Mouse (Mus musculus) thymus, postnatal 4 days (tissue): ENCODE data around the gene Zgpat.
A peak's percentile ranks its signal among the peaks of the same experiment; 100 is the strongest.

Experiments
- DNase-seq: peaks from one replicate; pipeline ENCODE4 v3.0.0; 2021

Gene Zgpat

DNA sequence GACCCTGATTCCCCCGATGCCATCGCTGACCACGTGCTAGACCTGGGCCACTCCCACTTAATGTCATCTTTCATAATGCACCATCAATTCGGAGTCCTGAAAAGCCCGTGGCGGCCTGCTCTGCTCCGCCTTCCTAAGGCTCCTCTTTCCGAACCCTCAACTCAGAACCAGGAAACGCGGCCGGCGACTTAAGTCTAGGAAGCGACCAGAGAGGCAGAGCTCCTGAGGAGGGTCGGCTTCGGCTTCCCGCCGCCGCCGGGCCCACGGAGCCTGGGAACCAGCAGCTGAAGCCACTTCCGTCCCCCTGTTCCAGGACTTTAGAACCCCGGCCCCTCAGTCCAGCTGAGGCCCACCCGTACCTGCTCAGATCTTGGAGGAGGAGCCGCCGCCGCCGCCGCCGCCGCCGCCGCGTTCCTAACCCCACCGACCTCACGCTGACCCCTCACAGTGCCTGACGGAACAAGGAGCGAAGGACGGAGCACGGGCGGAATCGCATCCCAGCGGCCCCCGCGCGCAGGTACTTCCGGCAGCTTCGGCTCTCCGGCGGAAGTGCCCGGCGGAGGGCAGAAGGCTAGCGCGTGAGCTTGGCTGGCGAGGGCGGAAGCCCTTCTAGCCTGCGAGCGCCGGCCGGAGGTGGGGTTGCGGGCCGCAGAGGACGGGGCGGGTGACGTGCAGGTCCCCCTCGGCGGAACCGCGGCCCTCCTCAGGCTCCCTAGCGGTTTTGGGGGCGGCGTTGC lies at the start of gene Zgpat, which contains the start of gene Arfrp1:
Gene Zgpat (plus strand): TSS at position 69 of the 737 bp plus-strand sequence.
Gene Arfrp1 (minus strand): TSS at position 545 of the 737 bp plus-strand sequence.
- DNase-seq: peak; percentile 86

DNA sequence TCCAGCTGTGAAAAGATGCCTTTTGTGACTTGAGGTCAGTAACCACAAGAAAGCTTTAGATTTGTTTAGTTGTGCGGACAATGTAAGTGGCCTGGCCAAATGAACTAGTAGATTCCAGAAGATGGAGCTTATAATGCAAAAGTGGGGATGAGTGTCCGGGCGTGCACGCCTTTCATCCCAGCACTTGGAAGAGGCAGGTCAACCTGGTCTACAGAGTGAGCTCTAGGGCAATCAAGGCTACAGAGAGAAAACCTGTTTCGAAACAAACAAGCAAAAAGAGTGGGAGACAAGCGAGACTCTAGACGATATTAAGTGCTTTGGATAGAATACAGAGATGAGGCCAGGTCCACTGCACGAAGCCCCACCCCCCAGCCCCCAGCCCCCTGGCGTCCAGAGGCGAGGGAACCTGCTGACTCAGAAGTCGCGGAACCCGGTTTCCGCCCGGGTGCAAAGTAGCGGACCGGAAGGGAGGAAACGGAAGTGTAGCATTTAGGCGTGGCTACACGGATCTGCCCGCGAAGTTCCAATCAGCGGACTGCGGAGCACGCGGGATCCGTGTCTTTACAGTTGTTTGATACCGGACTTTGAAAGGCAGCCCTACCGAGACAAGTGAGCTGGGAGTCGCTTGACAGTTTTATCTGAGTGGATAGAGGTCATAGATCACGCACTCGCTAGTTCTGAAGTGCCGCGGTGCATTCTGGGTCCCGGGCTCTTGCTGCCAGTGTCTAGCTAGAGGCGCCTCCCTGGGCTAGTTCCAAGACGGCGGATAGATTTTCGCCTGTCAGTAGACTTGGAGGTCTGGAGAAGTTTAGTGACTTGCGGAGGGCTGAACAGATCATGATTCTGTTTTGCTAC lies 45.3 kb upstream of the Zgpat start, which contains the start of gene Rtel1:
Gene Rtel1 (plus strand): TSS at position 492 of the 855 bp plus-strand sequence.
- DNase-seq: peak; percentile 87

DNA sequence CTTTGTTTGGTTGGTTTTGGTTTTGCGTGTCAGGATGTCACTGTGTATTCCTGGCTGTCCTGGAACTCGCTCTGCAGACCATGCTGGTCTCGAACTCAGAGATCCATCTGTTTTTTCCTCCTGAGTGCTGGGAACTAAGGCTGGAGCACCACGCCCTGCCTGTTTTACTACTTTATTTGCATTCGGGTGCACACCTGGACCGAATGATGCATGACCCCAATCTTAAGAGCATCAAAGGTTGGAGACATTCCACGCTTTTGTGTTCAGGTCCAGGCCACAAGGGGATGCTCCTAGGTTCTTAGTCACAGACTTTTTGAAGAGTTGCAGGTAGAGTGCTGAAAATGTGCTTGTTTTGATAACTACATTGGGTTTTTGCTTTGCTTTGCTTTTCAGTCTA lies 44.6 kb upstream of the Zgpat start:
- no peak for DNase-seq

DNA sequence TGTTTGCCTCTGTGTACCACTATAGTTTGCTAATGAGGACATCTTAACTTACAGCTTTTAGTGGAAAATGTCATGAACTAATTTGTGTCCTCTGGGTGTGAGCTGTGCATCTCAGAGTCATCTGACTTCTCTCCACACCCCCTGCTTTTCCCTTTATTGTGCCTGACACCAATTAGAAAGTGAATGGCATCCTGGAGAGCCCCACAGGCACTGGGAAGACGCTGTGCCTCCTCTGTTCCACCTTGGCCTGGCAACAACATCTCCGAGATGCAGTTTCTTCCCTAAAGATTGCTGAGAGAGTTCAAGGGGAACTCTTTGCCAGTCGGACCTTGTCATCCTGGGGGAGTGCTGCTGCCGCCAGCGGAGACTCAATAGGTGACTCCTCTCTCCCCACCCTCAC lies 42.6 kb upstream of the Zgpat start:
- DNase-seq: no peak

DNA sequence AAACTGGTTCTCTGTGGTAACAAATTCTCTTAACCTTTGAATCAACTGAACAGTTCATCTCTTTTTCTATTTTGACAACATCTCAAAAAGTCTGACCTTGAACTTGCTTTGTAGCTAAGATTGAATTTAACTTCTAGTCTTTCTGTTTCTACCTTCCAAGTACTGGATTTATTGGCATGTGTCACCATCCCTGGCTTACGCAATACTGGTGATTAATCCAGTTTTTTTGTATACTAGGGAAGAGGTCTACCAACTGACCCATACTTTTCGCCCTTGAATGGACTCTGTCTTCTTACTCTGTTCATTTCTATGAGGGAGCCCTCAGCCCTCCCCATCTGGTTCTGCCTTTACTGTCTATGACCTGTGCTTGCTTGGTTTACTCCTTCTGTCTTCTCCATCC lies 38.6 kb upstream of the Zgpat start:
- no peak for DNase-seq

DNA sequence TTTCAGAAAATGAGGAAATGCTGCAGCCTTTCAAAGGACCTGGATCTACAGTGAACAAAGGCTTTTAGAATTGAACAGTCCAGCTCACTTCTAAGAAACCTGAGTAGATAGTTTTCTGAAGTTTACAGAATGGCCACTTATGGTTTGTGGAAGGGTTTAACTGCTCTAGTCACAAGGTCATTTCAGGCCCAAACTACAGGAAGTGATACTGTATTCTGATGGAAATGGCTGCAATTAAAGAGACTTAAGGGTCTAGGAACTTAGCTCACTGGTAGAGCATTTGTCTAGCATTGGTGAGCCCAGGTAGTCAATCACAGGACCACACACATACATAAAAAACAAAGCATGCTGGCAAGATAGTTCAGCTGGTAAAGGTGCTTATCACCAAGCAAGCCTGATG lies 32.2 kb upstream of the Zgpat start:
- DNase-seq: no peak

DNA sequence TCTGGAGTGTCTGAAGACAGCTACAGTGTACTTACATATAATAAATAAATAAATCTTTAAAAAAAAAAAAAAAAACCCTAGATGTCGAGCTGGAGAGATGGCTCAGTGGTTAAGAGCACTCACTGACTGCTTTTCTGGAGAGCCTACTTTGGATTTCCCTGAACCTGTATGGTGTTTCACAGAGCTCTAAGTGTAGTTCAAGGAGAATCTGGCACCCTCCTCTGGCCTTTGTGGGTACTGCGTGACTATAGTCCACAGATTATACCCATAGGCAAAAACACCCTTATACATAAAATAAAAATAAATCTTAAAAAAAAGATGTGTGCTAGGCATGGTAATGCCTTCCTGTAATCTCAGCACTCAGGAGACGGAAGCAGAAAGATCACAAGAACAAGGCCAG lies 30.7 kb upstream of the Zgpat start:
- peak; percentile 83 for DNase-seq

DNA sequence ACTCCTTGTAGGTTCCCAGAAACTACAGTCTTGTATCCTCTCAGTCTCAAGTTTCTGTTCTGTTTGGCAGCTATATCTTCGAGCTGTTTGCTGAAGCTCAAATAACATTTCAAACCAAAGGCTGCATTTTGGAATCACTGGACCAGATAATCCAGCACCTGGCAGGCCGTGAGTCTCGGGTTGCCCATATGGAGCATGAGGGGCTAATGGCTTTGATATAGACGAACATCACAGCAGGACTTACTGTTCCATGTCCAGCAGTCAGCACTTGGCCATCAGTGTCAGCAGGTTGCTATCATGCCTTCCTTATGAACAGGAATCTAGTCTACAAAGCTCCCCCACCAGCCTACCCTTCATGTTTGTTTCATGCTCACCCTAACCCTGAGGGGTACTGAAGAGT lies 24.3 kb upstream of the Zgpat start:
- DNase-seq: no peak

DNA sequence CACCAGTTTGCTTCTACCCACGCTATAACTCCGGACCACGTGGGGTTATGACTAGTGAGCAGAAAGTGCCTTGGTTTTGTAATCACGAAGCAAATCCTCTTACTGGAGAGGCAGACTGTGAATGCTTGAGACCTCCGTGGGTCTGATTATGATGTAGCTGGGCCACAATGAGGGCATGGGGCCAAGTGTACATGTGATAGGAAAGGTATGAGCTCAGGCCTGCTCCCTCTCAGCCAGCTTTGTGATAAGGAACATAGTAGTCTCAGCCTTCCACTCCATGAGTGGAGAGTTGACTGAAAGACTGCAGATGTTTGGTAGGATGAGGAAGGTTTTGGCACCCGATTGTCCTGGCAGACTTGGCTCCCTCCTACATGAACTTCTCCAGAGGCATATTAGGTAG lies 22.0 kb upstream of the Zgpat start:
- DNase-seq: no peak

DNA sequence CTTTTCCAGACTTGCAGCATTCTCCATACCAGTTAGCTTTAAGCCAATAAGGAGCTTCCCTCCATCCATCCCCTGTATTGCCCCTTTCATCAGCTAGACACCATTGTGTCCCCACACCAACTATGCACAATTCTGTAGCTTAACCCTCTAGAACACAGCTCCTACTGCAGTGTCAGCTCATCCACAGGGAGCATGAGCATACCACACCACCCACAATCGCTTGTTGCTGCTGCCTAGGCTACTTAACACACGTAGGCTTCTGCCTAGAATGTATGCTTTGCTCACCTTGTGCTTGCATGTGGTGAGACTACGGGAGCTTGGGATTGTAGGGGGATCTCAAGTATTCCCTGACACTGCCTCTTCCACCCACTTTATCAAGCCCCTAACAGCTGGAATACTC lies 7.9 kb upstream of the Zgpat start:
- DNase-seq: no peak

DNA sequence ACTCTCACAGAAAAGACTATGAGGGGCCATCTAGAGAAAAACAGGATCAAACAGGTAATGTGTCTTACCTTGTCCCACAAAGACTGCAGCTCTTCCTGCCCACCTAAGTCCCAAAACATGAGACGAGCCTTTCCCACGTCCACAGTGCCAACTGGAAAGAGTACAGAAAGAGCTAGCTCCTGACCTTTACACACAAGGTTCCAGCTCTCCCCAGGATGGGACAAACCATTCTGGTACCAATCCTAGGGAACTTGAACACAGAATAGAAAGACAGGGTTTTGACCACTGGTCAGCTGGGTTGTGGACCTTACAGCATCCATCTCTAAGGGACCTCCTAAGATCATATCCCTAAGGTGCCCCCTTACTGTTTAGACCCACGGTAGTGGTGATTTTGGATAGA lies 782 bp upstream of the Zgpat start:
- DNase-seq: no peak

DNA sequence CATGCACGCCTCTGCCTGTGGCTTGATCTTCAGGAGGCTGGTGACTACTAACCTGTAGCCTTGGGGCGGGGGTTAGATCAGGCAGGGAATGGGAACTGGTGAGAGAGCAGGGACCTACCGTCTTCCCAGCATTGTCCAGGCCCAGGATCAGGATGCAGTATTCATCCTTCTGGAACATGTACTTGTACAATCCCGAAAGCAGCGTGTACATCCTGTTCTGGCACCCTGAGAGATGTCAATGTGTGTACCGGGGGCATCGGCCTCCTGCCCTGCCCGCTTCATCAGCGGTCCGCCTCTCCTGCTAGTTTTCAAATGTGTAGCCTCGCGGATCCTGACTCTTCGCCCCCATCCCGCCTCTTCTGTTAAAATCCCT lies 255 bp upstream of the Zgpat start:
- no peak for DNase-seq

DNA sequence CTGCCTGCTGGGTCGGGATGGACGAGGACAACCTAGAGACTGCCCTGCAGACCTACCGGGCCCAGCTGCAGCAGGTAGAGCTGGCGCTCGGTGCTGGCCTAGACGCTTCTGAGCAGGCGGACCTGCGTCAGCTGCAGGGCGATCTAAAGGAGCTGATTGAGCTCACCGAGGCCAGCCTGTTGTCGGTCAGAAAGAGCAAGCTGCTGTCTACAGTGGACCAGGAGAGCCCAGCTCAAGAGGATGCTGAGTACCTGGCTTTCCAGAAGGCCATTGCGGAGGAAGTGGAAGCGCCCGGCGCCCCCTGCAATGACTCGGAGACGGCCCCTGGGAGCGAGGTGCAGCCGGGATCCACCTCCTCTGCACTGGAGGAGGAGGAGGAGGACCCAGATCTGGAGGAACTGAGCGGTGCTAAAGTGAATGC lies 937 bp downstream of the Zgpat start:
- peak; percentile 57 for DNase-seq

DNA sequence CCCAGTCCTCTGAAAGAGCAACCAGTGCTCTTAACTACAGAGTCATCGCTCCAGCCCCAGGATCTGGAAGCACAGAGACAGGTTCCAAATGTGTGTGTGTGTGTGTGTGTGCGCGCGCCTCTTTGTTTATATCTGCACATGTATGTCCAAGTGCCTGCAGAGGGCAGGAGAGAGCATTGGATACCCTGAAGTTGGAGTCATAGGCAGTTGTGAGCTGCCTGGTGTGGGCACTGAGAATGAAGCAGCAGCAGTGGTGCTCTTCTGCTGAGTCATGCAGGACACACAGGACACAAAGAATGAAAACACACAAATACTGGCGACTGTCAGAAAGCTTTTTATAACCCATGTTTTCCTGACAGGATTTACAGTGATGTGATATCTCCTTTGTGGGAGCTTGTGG lies 5.3 kb downstream of the Zgpat start:
- no peak for DNase-seq

DNA sequence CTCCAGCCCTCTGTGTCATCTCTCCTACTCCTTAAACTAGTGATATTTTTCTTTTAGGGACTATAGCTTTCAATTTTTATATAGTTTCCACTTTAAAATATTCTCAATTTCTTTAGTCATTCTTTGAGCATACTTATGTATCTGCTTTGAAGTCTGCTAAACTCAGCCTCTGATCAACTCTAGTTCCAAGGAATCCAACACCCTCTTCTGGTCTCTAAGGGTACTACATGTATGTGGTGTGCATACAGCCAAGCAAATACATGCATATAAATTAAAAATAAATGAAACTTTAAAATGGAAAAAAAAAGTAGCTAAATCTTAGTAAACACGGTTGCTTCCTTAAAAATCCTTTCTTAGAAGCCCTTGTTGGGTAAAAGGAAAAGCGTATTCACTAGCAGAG lies 11.1 kb downstream of the Zgpat start:
- DNase-seq: no peak

DNA sequence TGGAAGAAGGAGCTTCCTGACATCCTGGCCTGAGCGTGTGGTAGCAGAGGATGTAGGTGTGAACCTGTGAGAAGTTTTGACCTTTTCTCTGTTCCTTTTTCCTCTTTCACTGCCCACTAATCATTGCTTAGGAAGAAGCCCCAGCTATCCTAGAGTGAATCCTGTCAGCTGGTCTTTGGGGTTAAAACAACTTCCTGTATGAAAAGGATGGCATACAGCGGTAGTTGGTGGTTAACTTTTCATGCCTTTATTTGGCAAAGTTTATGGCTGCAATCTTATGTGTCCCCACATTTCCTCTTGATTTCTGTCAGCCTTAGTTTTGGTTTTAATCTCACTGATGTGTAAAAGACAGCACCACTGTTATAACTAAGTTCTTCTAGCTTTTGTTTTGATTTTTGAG lies 12.5 kb downstream of the Zgpat start:
- no peak for DNase-seq

DNA sequence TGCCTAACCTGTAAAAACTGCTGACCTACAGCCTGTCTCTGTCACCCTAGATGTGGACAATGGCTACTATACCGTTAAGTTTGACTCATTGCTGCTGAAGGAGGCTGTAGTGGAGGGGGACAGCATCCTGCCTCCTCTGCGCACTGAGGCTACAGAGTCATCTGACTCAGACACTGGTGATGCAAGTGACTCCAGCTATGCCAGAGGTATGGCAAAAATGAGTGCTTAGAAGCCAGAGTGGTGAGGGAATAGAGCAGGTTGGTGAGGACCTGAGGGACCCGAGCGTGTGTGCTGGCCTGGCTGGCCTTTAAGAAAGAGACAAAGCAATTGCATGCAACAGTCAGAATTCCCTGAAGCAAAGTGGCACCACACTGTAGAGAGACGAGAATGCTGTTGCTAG lies 14.0 kb downstream of the Zgpat start:
- DNase-seq: no peak

DNA sequence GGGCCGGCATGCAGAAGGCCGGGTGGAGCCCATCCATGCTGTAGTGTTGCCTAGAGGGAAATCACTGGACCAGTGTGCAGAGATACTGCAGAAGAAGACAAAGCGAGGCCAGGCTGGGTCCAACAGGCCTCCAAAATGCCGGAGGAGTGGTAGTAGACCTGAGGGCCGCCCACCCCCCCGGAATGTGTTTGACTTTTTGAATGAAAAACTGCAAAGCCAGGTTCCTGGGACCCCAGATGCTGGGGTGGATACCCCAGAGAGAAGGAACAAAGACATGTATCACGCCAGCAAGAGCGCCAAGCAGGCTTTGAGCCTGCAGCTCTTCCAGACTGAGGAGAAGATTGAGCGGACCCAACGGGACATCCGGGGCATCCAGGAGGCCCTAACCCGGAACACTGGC lies 15.1 kb downstream of the Zgpat start, which contains the start of gene Lime1:
Gene Lime1 (plus strand): TSS at position 301 of the 400 bp plus-strand sequence.
- DNase-seq: no peak

DNA sequence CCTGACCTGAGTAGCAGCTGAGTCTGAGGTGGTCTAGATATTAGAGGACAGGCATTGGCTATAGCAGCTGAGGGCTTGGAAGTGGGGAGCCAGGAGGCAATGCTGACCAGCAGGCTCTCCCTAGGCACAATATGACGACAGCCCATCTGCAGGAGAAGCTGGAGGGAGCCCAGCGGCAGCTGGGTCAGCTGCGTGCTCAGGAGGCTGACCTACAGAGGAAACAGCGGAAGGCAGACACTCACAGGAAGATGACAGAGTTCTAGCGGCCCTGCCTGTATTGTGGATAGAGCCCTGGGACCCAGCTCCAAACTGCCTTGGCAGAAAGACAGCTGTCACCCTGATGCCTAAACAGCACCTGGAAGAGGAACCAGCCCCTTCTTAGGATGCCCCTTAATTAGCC lies 15.5 kb downstream of the Zgpat start:
- no peak for DNase-seq

DNA sequence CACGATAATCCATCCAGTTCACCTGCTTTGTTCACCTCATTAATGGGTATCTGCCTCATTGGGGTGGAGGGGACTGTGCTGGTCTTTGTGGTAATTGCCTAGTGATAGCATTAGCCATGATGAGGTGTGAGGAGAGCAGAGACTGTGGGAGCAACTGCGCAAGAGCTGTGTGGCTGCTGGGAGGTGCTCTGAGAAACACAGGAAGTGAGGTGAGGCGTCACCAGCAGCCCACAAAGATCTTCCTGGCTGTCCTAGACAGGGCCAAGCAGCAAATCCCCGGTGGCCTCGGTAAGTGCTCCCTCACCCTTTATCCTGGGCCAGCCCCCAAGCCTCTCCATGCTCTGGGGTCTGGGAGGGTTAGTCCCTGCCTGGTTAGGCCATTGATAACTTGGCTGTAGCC lies 16.4 kb downstream of the Zgpat start:
- DNase-seq: peak; percentile 53

DNA sequence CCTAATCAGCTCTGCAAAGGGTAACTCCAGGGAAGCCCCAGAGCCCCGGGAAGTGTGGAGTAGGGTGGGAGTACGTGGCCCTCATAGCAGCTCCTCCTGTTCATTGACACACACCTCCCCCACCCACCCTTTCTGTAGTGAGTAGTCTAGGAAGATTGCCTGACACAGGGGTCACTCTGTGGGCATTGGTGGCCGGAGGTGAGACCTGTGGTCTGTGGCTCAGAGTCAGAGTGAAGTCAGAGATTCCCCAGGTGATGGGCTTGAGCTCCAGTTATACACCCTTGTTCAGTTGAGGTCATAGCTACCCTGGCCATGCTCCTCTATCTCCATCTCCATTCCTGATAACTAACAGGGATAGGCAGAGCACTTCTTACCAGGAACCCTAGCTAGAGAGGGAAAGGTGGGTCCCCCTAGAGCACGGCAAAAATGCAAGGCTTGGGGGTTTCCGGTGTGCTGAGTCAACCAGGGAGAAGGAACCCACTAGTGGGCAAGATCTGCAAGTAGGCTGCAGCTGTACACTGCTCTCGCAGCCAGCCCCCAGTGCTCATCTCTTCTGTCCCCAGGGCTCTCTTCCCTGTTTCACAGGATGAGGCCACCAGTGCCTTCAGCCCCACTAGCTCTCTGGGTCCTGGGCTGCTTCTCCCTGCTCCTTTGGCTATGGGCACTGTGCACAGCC lies 17.0 kb downstream of the Zgpat start:
- no peak for DNase-seq

DNA sequence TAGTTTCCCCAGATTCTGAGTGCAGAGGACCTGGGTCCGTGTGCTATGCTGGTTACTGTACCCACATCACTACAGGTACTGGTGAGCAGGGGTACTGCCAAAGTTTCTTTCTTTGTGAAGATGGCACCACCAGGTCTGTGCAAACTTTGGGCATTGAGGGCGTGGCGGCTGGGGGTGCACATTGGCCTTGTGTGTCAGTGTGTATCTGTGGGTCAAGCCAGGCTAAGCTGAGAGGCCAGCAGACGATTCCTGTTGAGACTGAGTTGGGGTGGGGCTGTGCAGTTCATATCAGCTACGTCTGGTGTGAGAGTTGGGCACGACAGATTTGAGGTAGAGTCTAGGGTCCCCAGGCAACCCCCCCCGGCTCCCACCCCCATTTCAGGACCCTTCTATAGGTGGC lies 19.7 kb downstream of the Zgpat start:
- no peak for DNase-seq

DNA sequence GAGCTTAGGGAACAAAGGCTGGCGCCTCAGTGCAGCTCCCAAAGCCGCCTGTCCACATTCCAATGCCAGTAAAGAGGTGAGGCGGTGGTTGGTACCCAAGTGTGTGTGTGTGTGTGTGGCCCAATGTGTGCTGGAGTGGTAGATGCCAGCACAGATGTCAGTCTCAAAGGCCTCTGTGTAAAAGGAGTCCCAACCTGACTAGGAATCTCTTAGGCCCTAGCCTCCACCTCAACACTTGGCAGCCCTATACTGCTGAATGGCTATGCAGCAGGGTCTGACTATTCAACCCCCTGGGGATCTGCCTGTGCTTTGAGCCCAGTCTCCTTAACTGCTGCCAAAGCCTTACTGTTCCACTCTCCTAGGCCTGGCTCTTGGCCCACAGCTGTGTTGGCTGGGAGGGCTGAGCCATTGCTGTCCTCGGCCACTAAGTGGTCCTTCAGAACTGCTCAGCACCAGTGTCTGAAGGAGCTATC lies 20.2 kb downstream of the Zgpat start:
- no peak for DNase-seq
